Mouse (Mus musculus) limb, embryonic 12.5 days (tissue): ENCODE measurements around the gene Cltb. TPM values are rescaled to one million over a fixed set of nuclear protein-coding genes. Genes with fewer than 3 reads are reported as not detected.

ENCODE experiments used
- ATAC-seq: fragments of 200-750 bp; cut with Nextera tagmentation; 2 replicates; pipeline ENCODE4 v1.8.0; 2017; ENCODE audit warnings: low read depth, moderate TSS enrichment; ENCODE audit not compliant: insufficient number of reproducible peaks, insufficient read depth, low FRiP score, low TSS enrichment
- H3K27ac ChIP-seq: fragments of 300-500 bp; sonication (generic); 2 replicates; pipeline ENCODE4 v1.5.1; 2016; ENCODE audit warnings: mild to moderate bottlenecking, moderate library complexity
- H3K27me3 ChIP-seq: fragments of 300-500 bp; sonication (generic); 2 replicates; pipeline ENCODE4 v1.6.1; 2016; ENCODE audit warnings: mild to moderate bottlenecking, moderate library complexity
- H3K36me3 ChIP-seq: fragments of 300-500 bp; sonication (generic); 2 replicates; pipeline ENCODE4 v1.6.1; 2016; ENCODE audit warnings: mild to moderate bottlenecking, moderate library complexity
- H3K4me1 ChIP-seq: fragments of 300-500 bp; sonication (generic); replicated peaks from 2 replicates; pipeline ENCODE4 v1.6.1; 2016
- H3K4me2 ChIP-seq: fragments of 300-500 bp; sonication (generic); 2 replicates; pipeline ENCODE4 v1.6.1; 2016; ENCODE audit warnings: mild to moderate bottlenecking, moderate library complexity
- H3K4me3 ChIP-seq: fragments of 300-500 bp; sonication (generic); replicated peaks from 2 replicates; pipeline ENCODE4 v1.5.1; 2016; ENCODE audit warnings: mild to moderate bottlenecking
- H3K9ac ChIP-seq: fragments of 300-500 bp; sonication (generic); replicated peaks from 2 replicates; pipeline ENCODE4 v1.6.1; 2016; ENCODE audit warnings: mild to moderate bottlenecking, moderate library complexity
- H3K9me3 ChIP-seq: fragments of 300-500 bp; sonication (generic); 2 replicates; pipeline ENCODE4 v1.6.1; 2016; ENCODE audit warnings: mild to moderate bottlenecking, moderate library complexity
- WGBS: fragments of 180-500 bp; shearing (Covaris S2); methylation state at CpG from one replicate; pipeline ENCODE4 v1.1.7; 2016; 5-methylcytosine and 5-hydroxymethylcytosine counted together
- microRNA-seq: library from miRNA; unstranded; fragments of <30 nt; microRNA quantifications from one replicate; pipeline ENCODE4, GENCODE M21; 2017
- polyA plus RNA-seq: library from polyadenylated mRNA; unstranded; fragments of >200 nt; fragmentation: Nextera tagmentation; extraction: Ambion mirVana; gene quantifications from 2 replicates; pipeline ENCODE4 v1.2.1, GENCODE M21; 2016

The Cltb gene
- polyA plus RNA-seq, 1 experiment from 2014 or later: 17.2 TPM

- Histone ChIP-seq H3K4me3 (no peak overlapping the region), H3K4me1 (peaks cover 7% of the 10 kb centered on the region), H3K27me3 (no peaks in the 10 kb centered on the region), H3K9me3 (no peaks in the 10 kb centered on the region), H3K4me2 (no peak overlapping the region), H3K36me3 (peaks cover 62% of the 10 kb centered on the region), H3K9ac (no peak overlapping the region), H3K27ac (no peak overlapping the region)
- WGBS: 81% methylated on average over 7 of the region's 7 CpGs
- ATAC-seq: no peak
Measured at GRCm38 (mm10) chr13:54562562-54562961, 48.6 kb downstream of the Cltb start.

GRCm38 (mm10) chr13:54560608-54561007 is 50.5 kb downstream of the Cltb start:
- peaks cover 81% of the 10 kb centered on the region for H3K36me3 ChIP-seq

DNA sequence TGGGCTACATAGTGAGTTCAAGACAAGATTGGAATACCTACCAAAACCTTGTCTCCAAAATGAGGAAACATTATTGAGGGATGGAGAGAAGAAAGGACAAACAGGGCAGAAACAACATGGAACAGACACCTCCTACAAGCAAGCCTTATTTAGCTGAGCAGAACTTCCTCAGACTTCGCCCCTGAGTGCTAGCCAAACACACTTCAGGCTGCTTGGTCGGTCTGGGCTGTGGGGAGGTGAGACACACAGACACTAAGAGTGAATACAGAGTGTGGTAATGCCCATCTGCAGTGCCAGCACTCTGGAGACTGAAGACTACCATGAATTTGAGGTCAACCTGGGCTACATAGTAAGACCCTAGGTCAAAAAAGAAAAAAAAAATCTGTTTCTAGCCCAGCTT is 51.5 kb downstream of the Cltb start:
- no peak overlapping the region for H3K4me3 ChIP-seq
- no peak overlapping the region for H3K27ac ChIP-seq
- H3K9ac ChIP-seq: no peak overlapping the region
- H3K27me3 ChIP-seq: no peaks in the 10 kb centered on the region
- ATAC-seq: no peak
- H3K4me1 ChIP-seq: peaks cover 7% of the 10 kb centered on the region
- H3K9me3 ChIP-seq: no peaks in the 10 kb centered on the region
- peaks cover 91% of the 10 kb centered on the region for H3K36me3 ChIP-seq
- 100% methylated on average over 2 of the region's 2 CpGs for WGBS
- H3K4me2 ChIP-seq: no peak overlapping the region

More at GRCm38 (mm10) chr13:54560608-54561007, 50.5 kb downstream of the Cltb start:
- ATAC-seq: no peak
- Histone ChIP-seq H3K9me3 (no peaks in the 10 kb centered on the region), H3K4me3 (no peak overlapping the region), H3K9ac (no peak overlapping the region), H3K27me3 (no peaks in the 10 kb centered on the region), H3K27ac (no peak overlapping the region), H3K4me2 (no peak overlapping the region), H3K4me1 (peaks cover 7% of the 10 kb centered on the region)
- 93% methylated on average over 7 of the region's 7 CpGs for WGBS

- H3K4me2 ChIP-seq: no peak overlapping the region
- peaks cover 98% of the 10 kb centered on the region for H3K36me3 ChIP-seq
- no peaks in the 10 kb centered on the region for H3K4me1 ChIP-seq
- H3K9me3 ChIP-seq: no peaks in the 10 kb centered on the region
- H3K27ac ChIP-seq: no peak overlapping the region
- H3K9ac ChIP-seq: no peak overlapping the region
- 100% methylated on average over 1 of the region's 1 CpGs for WGBS
- no peaks in the 10 kb centered on the region for H3K27me3 ChIP-seq
- no peak for ATAC-seq
- H3K4me3 ChIP-seq: no peak overlapping the region
Measured at GRCm38 (mm10) chr13:54557652-54558051, 53.5 kb downstream of the Cltb start.

DNA sequence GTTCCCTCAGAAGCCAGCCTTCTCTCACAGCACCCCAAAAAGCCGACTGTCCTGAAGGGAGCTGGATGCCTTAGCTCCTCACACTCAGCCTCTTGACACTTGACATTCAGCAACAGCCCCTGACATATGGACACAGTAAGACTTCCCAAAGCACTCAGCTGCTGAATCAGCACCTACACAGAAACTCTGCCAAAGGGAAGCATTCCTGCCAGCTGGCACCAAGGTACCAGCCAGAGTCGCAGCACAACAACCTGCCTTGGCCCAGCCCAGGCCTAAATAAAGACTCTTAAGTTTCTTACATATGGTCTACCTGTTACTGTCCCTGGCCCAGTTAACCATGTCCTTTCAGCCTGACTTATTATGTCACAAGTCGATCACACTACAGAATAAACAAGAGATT is 54.3 kb downstream of the Cltb start:
- Histone ChIP-seq H3K9ac (no peak overlapping the region), H3K4me1 (no peaks in the 10 kb centered on the region), H3K27ac (no peak overlapping the region), H3K36me3 (peaks cover 98% of the 10 kb centered on the region), H3K4me2 (no peak overlapping the region), H3K27me3 (no peaks in the 10 kb centered on the region), H3K4me3 (no peak overlapping the region), H3K9me3 (no peaks in the 10 kb centered on the region)
- ATAC-seq: no peak
- 96% methylated on average over 3 of the region's 3 CpGs for WGBS

DNA sequence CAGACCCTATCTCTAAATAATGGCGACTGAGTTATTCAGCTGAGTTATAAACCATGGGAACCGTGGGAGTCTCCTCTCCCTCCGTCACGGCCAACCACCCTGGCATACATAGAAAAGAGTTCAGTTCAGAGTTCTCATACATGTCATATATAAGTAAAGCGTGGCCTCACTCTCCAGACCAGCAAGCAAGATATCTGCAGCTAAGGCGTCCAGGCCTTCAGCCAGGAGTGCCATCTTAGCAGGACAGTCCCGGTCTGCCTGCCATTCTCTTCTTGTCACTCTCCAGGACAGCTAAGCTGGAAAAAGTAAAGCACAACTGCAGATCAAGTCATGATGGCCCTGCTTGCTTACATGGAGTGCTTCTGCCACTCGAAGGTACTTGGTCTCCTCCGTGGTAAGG is 55.0 kb downstream of the Cltb start:
- Histone ChIP-seq H3K27ac (no peak overlapping the region), H3K4me3 (no peak overlapping the region), H3K9me3 (no peaks in the 10 kb centered on the region), H3K9ac (no peak overlapping the region), H3K4me1 (no peaks in the 10 kb centered on the region), H3K36me3 (peaks cover 98% of the 10 kb centered on the region), H3K27me3 (no peaks in the 10 kb centered on the region), H3K4me2 (no peak overlapping the region)
- 94% methylated on average over 9 of the region's 9 CpGs for WGBS
- no peak for ATAC-seq

DNA sequence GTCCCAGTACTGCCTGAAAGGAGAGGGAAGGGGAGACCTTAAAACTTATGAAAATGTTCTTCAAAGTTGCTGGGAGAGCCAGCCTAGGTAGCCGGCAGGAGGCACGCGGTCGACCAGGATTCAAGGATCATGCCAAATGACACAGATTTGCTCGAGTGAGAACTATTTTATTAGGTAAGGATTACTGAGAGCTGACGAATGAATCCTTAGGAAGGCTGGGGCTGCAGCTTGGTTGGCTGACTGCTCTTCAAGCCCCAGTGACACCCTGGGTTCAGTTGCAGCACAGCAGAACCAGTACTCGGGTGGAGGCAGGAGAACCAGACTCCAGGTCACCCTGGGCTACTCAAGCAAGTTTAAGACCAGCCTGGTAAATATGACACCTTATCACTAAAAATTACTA is 63.1 kb downstream of the Cltb start:
- no peak for ATAC-seq
- WGBS: 82% methylated on average over 7 of the region's 7 CpGs

More for the DNA sequence above, 63.1 kb downstream of the Cltb start:
- no peak overlapping the region for H3K4me2 ChIP-seq
- H3K4me3 ChIP-seq: no peak overlapping the region
- no peaks in the 10 kb centered on the region for H3K4me1 ChIP-seq
- H3K9ac ChIP-seq: no peak overlapping the region
- H3K27ac ChIP-seq: no peak overlapping the region
- no peaks in the 10 kb centered on the region for H3K9me3 ChIP-seq
- no peaks in the 10 kb centered on the region for H3K27me3 ChIP-seq
- peaks cover 79% of the 10 kb centered on the region for H3K36me3 ChIP-seq

Small RNA genes lying within 50 kb of the gene (microRNA-seq; reads per million reads assigned to microRNA genes)
- not detected for gene Gm24195

Other genes starting within 250 kb of the Cltb start
- gene Cplx2, start 240.0 kb downstream of the Cltb start, polyA plus RNA-seq: 3.0 and 3.1 TPM in 2 replicates
- gene Thoc3, start 142.5 kb downstream of the Cltb start, polyA plus RNA-seq: 145 and 151 TPM in 2 replicates
- 18.5 and 19.9 TPM in 2 replicates for gene Simc1, start 107.6 kb downstream of the Cltb start, polyA plus RNA-seq
- gene 4833439L19Rik, start 45.9 kb downstream of the Cltb start, polyA plus RNA-seq: 151 and 155 TPM in 2 replicates
- gene Arl10, start 36.3 kb downstream of the Cltb start, polyA plus RNA-seq: 38.8 and 39.6 TPM in 2 replicates
- gene Nop16, start 21.3 kb downstream of the Cltb start, polyA plus RNA-seq: 87.5 and 90.1 TPM in 2 replicates
- 168 and 173 TPM in 2 replicates for gene Higd2a, start 21.1 kb downstream of the Cltb start, polyA plus RNA-seq
- gene Faf2, start 10.4 kb upstream of the Cltb start, polyA plus RNA-seq: 88.8 and 94.4 TPM in 2 replicates
- 70.0 and 71.8 TPM in 2 replicates for gene Rnf44, start 82.6 kb upstream of the Cltb start, polyA plus RNA-seq
- gene Cdhr2, start 90.1 kb upstream of the Cltb start, polyA plus RNA-seq: 0.05 and 0.08 TPM in 2 replicates
- gene Gprin1, start 138.5 kb upstream of the Cltb start, polyA plus RNA-seq: 0.45 and 0.51 TPM in 2 replicates
- not detected in 2 replicates for gene Sncb, start 155.3 kb upstream of the Cltb start, polyA plus RNA-seq
- not detected in 2 replicates for gene Eif4e1b, start 172.7 kb upstream of the Cltb start, polyA plus RNA-seq
- gene Tspan17, start 178.0 kb upstream of the Cltb start, polyA plus RNA-seq: 3.8 and 4.1 TPM in 2 replicates